Mouse (Mus musculus): ENCODE results near the gene Wwc2. TPM values are rescaled to one million over a fixed set of nuclear protein-coding genes. Genes with fewer than 3 reads are reported as not detected.

The Wwc2 gene
- polyA plus RNA-seq, 1 experiment: 8.7 TPM

DNA sequence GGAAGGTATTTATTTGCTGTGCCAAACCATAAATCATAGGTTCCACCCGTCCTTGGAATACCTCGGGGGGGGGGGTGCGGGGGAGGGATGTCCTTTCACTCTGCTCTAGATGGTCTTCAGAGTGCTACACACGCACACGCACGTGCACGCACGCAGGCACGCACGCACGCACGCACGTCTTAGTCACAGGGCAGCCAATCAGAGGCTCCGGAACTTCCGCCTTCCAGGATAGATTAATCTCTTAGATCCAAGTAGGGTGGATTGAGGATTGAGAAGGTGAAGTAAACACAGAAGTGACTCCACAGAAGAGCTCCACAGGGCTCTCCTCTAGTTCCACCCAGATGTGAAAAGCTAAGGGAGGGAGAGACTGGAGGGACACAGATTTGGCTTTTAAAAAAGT, 204.4 kb downstream of the Wwc2 start:
- Histone ChIP-seq H3K4me1 (ENCODE audit: control insufficient read depth, insufficient read depth, low read length) (no peaks in the 10 kb centered on the region), H3K4me3 (ENCODE audit: insufficient read depth, low read length) (no peak overlapping the region), H3K27ac (ENCODE audit: insufficient read depth, low read depth, low read length) (no peak overlapping the region)
- no peak for TF ChIP-seq CTCF (IDR thresholded peaks at IDR 0.05; ENCODE audit: low read depth, low read length)
- TF ChIP-seq POLR2A (IDR thresholded peaks at IDR 0.05; ENCODE audit: borderline replicate concordance, low read depth, low read length): no peak

DNA sequence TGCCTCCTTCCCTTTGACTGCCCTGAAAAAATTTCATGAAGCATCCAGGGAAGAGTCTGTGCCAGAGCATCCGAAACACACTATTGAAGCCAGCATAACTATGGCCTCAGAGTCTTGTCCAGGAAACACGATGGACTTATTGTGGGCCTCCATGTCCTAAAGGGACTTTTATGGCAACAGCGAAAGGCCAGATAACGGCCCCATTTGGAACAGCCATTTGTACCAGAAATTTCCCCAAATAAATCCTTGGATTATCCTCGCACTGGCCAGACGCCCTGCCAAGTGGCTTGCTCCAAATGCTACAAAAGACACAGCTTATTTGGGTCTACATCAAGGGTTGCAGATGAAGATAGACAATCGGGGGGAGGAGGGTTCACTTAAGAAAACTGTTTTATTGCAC, 206.3 kb downstream of the Wwc2 start:
- no peak overlapping the region for H3K4me3 ChIP-seq (ENCODE audit: insufficient read depth, low read length)
- H3K27ac ChIP-seq (ENCODE audit: insufficient read depth, low read depth, low read length): no peak overlapping the region
- TF ChIP-seq CTCF (IDR thresholded peaks at IDR 0.05; ENCODE audit: low read depth, low read length) (no peak), POLR2A (IDR thresholded peaks at IDR 0.05; ENCODE audit: borderline replicate concordance, low read depth, low read length) (no peak)
- H3K4me1 ChIP-seq (ENCODE audit: control insufficient read depth, insufficient read depth, low read length): no peaks in the 10 kb centered on the region

DNA sequence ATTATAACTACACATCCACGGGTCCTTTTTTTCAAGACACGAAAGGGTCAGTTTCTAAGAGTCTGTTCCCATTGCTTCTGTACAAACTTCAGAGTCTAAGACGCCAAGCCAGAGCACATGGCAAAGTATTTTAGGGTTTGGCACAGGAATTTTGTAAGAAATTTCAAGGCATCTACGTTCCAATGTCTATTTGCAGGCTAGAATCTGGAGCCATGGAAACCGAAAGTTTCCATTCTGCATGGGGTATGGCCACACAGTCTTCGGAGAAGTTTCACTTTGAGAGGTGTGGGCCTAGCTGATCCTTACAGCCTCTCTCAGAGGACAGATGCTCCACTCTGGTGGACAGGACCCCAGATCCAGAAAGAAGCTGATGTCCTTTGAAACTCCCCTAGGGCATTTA, 206.8 kb downstream of the Wwc2 start:
- Histone ChIP-seq H3K4me1 (ENCODE audit: control insufficient read depth, insufficient read depth, low read length) (no peaks in the 10 kb centered on the region), H3K4me3 (ENCODE audit: insufficient read depth, low read length) (no peak overlapping the region), H3K27ac (ENCODE audit: insufficient read depth, low read depth, low read length) (no peak overlapping the region)
- TF ChIP-seq CTCF (IDR thresholded peaks at IDR 0.05; ENCODE audit: low read depth, low read length) (no peak), POLR2A (IDR thresholded peaks at IDR 0.05; ENCODE audit: borderline replicate concordance, low read depth, low read length) (no peak)

DNA sequence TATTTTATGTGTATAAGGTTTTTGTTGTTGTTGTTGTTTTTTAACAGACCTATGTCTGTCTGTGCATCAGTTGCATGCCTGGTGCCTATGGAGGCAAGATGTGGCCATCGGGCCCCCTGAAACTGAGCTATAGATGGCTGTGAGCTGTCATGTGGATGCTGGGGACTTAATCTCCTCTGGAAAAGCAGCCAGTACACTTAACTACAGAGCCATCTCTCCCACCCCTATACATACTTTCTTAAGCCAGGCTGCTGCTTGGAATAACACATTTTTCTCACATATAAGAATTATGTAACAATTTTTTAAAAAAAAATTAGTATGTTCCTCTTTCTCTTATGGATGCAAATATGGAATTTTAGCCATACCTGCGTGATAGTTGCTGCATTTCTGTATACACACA, 207.2 kb downstream of the Wwc2 start:
- Histone ChIP-seq H3K4me3 (ENCODE audit: insufficient read depth, low read length) (no peak overlapping the region), H3K4me1 (ENCODE audit: control insufficient read depth, insufficient read depth, low read length) (no peaks in the 10 kb centered on the region), H3K27ac (ENCODE audit: insufficient read depth, low read depth, low read length) (no peak overlapping the region)
- TF ChIP-seq POLR2A (IDR thresholded peaks at IDR 0.05; ENCODE audit: borderline replicate concordance, low read depth, low read length): no peak
- no peak for TF ChIP-seq CTCF (IDR thresholded peaks at IDR 0.05; ENCODE audit: low read depth, low read length)

DNA sequence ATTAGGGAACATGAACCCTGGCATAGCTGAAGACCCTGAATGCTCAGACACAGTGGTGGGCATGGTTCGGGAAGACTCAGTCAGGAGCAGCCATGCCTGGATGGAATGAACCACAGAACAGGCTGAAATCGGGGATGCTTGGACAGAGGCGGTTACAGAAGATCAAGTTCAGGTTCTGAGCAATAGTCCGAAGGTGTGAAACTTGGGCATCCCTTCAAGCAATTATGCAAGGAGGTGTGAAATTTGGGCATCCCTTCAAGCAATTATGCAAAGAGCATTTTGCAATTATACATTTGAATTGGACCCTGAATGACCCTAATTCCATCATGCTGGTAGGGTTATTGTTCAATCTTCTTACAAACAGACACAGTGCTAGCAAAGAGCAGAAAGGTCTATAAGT, 208.8 kb downstream of the Wwc2 start:
- H3K4me3 ChIP-seq (ENCODE audit: insufficient read depth, low read length): no peak overlapping the region
- no peaks in the 10 kb centered on the region for H3K4me1 ChIP-seq (ENCODE audit: control insufficient read depth, insufficient read depth, low read length)
- no peak overlapping the region for H3K27ac ChIP-seq (ENCODE audit: insufficient read depth, low read depth, low read length)
- TF ChIP-seq CTCF (IDR thresholded peaks at IDR 0.05; ENCODE audit: low read depth, low read length) (no peak), POLR2A (IDR thresholded peaks at IDR 0.05; ENCODE audit: borderline replicate concordance, low read depth, low read length) (no peak)

DNA sequence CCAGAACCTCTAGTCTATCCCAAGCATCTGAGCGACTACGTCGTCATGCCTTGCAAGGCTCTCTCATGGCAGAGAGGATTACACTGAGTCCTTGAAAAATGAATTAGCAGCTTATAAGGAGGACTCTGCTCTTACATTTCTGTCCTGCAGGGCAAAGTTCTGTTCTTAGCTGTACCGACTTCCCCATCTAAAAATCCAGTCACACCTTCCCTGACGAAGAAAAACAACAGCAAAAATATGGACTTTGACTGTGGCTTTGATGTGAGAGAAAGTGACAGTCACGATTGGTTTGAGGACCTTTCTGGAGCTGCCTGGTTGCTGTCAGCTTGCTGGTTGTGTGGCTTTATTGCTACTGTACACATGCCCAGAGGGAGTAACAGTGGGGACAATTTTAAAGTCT, 211.1 kb downstream of the Wwc2 start:
- TF ChIP-seq POLR2A (IDR thresholded peaks at IDR 0.05; ENCODE audit: borderline replicate concordance, low read depth, low read length) (no peak), CTCF (IDR thresholded peaks at IDR 0.05; ENCODE audit: low read depth, low read length) (no peak)
- Histone ChIP-seq H3K27ac (ENCODE audit: insufficient read depth, low read depth, low read length) (no peak overlapping the region), H3K4me3 (ENCODE audit: insufficient read depth, low read length) (no peak overlapping the region), H3K4me1 (ENCODE audit: control insufficient read depth, insufficient read depth, low read length) (no peaks in the 10 kb centered on the region)

DNA sequence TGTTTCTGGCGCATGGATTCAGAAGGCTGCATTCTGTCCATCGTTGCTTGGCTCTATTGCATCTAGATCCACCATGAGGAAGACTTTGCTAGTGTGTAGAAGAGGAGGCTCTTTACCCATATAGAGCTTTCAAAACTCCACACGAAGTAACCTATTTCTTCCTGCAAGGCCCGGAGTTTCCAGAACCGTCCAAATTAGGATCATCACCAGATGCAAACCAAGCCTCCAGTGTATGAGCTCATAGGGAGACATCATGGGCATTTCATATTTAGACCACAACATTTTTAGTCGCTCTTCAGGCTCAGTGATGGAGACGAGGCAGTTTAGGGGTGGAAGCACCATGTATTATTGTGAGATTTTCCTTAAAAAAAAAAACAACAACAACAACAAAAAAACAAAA, 213.3 kb downstream of the Wwc2 start:
- Histone ChIP-seq H3K4me3 (ENCODE audit: insufficient read depth, low read length) (no peak overlapping the region), H3K4me1 (ENCODE audit: control insufficient read depth, insufficient read depth, low read length) (no peaks in the 10 kb centered on the region), H3K27ac (ENCODE audit: insufficient read depth, low read depth, low read length) (no peak overlapping the region)
- no peak for TF ChIP-seq POLR2A (IDR thresholded peaks at IDR 0.05; ENCODE audit: borderline replicate concordance, low read depth, low read length)
- TF ChIP-seq CTCF (IDR thresholded peaks at IDR 0.05; ENCODE audit: low read depth, low read length): no peak

Other genes starting within 250 kb of the Wwc2 start
- gene Cldn24, start 168.8 kb downstream of the Wwc2 start, polyA plus RNA-seq (2012; ENCODE audit: insufficient read depth, insufficient read length, missing spikeins): not detected in 2 replicates
- gene Cldn22, start 166.4 kb downstream of the Wwc2 start, polyA plus RNA-seq (2012; ENCODE audit: insufficient read depth, insufficient read length, missing spikeins): not detected in 2 replicates
- gene Dctd, start 108.2 kb upstream of the Wwc2 start, polyA plus RNA-seq (2012; ENCODE audit: insufficient read depth, insufficient read length, missing spikeins): 0.44 and 0.64 TPM in 2 replicates